Mouse (Mus musculus): ENCODE results near the gene Cdkn2c.

DNA sequence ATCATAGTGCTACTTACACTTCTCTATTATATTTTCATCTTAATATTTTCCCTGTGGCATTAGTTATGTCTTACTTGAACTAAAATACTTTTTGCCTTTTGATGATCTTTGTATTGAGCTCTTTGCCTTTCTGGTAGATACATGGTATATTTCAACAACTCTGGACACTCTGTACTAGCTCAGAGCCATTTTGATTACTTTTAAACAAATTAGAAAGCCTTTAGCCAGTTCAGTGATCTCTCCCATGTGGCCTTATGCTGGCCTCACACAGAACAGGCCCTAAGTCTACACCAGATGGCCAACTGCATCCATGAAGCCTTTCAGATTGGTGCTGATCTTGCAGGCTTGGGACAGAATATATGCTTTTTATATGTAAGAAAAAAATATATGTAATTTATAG lies 13.7 kb downstream of the Cdkn2c start:
- no peak for TF ChIP-seq CTCF (IDR thresholded peaks at IDR 0.05; ENCODE audit: low read depth)
- TF ChIP-seq EP300 (IDR thresholded peaks at IDR 0.05; ENCODE audit: low read depth), result no peak
